Mouse (Mus musculus): ENCODE results near the gene Hpse. TPM values are rescaled to one million over a fixed set of nuclear protein-coding genes. Genes with fewer than 3 reads are reported as not detected.

Gene Hpse
- polyA plus RNA-seq, 2 experiments: 1.2 to 1.9 TPM

- Histone ChIP-seq H3K9me3 (ENCODE audit: control insufficient read depth, low read length) (no peaks in the 10 kb centered on the region), H3K4me2 (ENCODE audit: low read depth) (no peak overlapping the region), H3K4me3 (ENCODE audit: insufficient read depth in 1 of 2, low read depth in 2 of 2, low read length in 2 of 2) (no peak overlapping the region), H3K9ac (replicated peaks) (no peak overlapping the region), H3K27ac (no peak overlapping the region), H3K27me3 (ENCODE audit: control insufficient read depth, insufficient read depth, low read length) (no peaks in the 10 kb centered on the region), H3K4me1 (replicated peaks; ENCODE audit: control insufficient read depth in 2 of 2, insufficient read depth in 2 of 2, low read length in 1 of 2) (peaks cover 0 to 4% of the 10 kb centered on the region in 2 experiments; a peak in 1 of 4 replicates), H3K36me3 (replicated peaks; ENCODE audit: control insufficient read depth, insufficient read depth, low read depth) (no peaks in the 10 kb centered on the region)
- DNase-seq (ENCODE audit: low read depth in 3 of 3, low spot score in 3 of 3) (no peak), ATAC-seq (ENCODE audit: insufficient read depth) (no peak)
- WGBS (ENCODE audit: insufficient replicate concordance): 14% methylated on average over 2 of the region's 2 CpGs
- no peak for TF ChIP-seq CTCF (IDR thresholded peaks at IDR 0.05; ENCODE audit: low read depth)
- TF ChIP-seq EP300 (IDR thresholded peaks at IDR 0.05; ENCODE audit: low read depth): no peak
These were observed 9.5 kb downstream of the Hpse start for GRCm38 (mm10) chr5:100710012-100710411.

GRCm38 (mm10) chr5:100709035-100709434, 10.5 kb downstream of the Hpse start:
- 64% methylated on average over 6 of the region's 6 CpGs for WGBS (ENCODE audit: insufficient replicate concordance)
- H3K27ac ChIP-seq: no peak overlapping the region
- H3K27me3 ChIP-seq (ENCODE audit: control insufficient read depth, insufficient read depth, low read length): no peaks in the 10 kb centered on the region
- TF ChIP-seq CTCF (IDR thresholded peaks at IDR 0.05; ENCODE audit: low read depth): no peak
- no peak for TF ChIP-seq EP300 (IDR thresholded peaks at IDR 0.05; ENCODE audit: low read depth)
- no peaks in the 10 kb centered on the region for H3K36me3 ChIP-seq (replicated peaks; ENCODE audit: control insufficient read depth, insufficient read depth, low read depth)
- DNase-seq (ENCODE audit: low read depth in 3 of 3, low spot score in 3 of 3) (no peak), ATAC-seq (ENCODE audit: insufficient read depth) (no peak)
- H3K4me2 ChIP-seq (ENCODE audit: low read depth): no peak overlapping the region
- H3K9ac ChIP-seq (replicated peaks): no peak overlapping the region
- H3K9me3 ChIP-seq (ENCODE audit: control insufficient read depth, low read length): no peaks in the 10 kb centered on the region
- no peak overlapping the region for H3K4me3 ChIP-seq (ENCODE audit: insufficient read depth in 1 of 2, low read depth in 2 of 2, low read length in 2 of 2)
- peaks cover 0 to 4% of the 10 kb centered on the region in 2 experiments; a peak in 1 of 4 replicates for H3K4me1 ChIP-seq (replicated peaks; ENCODE audit: control insufficient read depth in 2 of 2, insufficient read depth in 2 of 2, low read length in 1 of 2)

DNA sequence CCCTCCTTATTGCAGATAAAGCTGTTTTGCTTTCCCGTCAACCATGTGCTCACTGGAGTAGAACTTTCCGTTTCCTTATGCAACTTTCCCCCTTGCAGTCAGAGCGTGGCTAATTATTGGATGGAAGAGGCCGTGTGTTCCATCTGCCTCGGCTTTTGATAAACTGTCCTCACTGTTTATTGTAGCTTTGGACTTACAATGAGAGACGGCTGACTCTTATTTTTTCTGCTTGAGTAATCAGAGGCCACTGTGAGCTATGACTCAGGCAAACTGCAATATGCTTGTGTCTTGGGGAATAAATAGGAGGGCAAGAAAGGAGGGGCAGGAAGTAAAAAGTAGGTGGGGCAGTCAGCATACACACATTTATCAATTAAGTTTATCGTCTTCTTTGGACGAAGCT, 12.8 kb downstream of the Hpse start:
- no peak overlapping the region for H3K27ac ChIP-seq
- no peak for DNase-seq (ENCODE audit: low read depth in 3 of 3, low spot score in 3 of 3)

DNA sequence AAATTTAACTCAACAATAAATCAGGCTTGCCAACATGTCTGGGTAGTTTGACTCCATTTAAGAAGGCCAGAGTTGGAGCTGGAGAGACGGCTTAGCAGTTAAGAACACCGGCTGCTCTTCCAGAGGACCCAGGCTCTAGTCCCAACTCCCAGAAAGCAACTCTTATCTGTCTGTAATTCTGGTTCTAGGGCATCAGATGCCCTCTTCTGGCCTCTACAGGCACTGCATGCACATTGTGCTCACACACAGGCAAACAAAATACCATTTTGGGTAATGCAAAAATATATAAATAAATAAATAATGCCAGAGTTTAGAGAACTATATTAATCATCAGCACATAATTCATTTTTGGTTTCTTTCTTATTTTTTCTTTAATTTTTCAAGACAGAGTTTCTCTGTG, 15.2 kb downstream of the Hpse start:
- H3K9ac ChIP-seq (replicated peaks): no peak overlapping the region
- DNase-seq (ENCODE audit: low read depth in 3 of 3, low spot score in 3 of 3): no peak
- TF ChIP-seq EP300 (IDR thresholded peaks at IDR 0.05; ENCODE audit: low read depth) (no peak), CTCF (IDR thresholded peaks at IDR 0.05; ENCODE audit: low read depth) (peak; percentile 42)
- H3K4me3 ChIP-seq (ENCODE audit: insufficient read depth in 1 of 2, low read depth in 2 of 2, low read length in 2 of 2): no peak overlapping the region
- H3K4me1 ChIP-seq (replicated peaks; ENCODE audit: control insufficient read depth in 2 of 2, insufficient read depth in 2 of 2, low read length in 1 of 2): no peaks in the 10 kb centered on the region
- no peak overlapping the region for H3K27ac ChIP-seq
- H3K27me3 ChIP-seq (ENCODE audit: control insufficient read depth, insufficient read depth, low read length): no peaks in the 10 kb centered on the region
- no peaks in the 10 kb centered on the region for H3K9me3 ChIP-seq (ENCODE audit: control insufficient read depth, low read length)
- no peak for ATAC-seq (ENCODE audit: insufficient read depth)
- no peak overlapping the region for H3K4me2 ChIP-seq (ENCODE audit: low read depth)
- 78% methylated on average over 2 of the region's 2 CpGs for WGBS (ENCODE audit: insufficient replicate concordance)
- H3K36me3 ChIP-seq (replicated peaks; ENCODE audit: control insufficient read depth, insufficient read depth, low read depth): no peaks in the 10 kb centered on the region

More for the DNA sequence above, 12.8 kb downstream of the Hpse start:
- no peak for TF ChIP-seq EP300 (IDR thresholded peaks at IDR 0.05; ENCODE audit: low read depth)
- no peak for TF ChIP-seq CTCF (IDR thresholded peaks at IDR 0.05; ENCODE audit: low read depth)
- Histone ChIP-seq H3K9me3 (ENCODE audit: control insufficient read depth, low read length) (no peaks in the 10 kb centered on the region), H3K4me1 (replicated peaks; ENCODE audit: control insufficient read depth in 2 of 2, insufficient read depth in 2 of 2, low read length in 1 of 2) (peaks cover 0 to 4% of the 10 kb centered on the region in 2 experiments; a peak in 1 of 4 replicates), H3K9ac (replicated peaks) (no peak overlapping the region), H3K4me2 (ENCODE audit: low read depth) (no peak overlapping the region), H3K36me3 (replicated peaks; ENCODE audit: control insufficient read depth, insufficient read depth, low read depth) (no peaks in the 10 kb centered on the region), H3K4me3 (ENCODE audit: insufficient read depth in 1 of 2, low read depth in 2 of 2, low read length in 2 of 2) (no peak overlapping the region), H3K27me3 (ENCODE audit: control insufficient read depth, insufficient read depth, low read length) (no peaks in the 10 kb centered on the region)
- ATAC-seq (ENCODE audit: insufficient read depth): no peak
- 60% methylated on average over 8 of the region's 8 CpGs for WGBS (ENCODE audit: insufficient replicate concordance)

DNA sequence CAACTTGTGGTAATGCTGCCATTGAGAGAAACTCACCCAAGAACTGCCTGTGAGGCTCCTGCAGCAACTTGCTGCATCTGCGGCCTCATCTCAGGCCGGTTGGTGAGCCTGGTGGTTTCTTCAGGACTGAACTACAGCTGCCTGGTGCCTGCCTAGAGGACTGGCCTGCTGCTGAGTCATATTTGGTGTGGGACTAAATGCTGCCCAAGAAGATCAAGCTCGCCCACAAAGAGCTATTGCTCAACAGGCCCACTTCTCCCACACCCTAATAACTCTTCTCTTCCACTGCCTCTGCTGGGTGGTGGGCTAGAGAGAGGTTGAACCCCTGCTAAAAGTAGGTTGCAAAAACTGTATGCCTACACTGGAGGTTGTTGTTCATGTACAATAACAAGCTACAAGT, 17.2 kb downstream of the Hpse start:
- Histone ChIP-seq H3K4me3 (ENCODE audit: insufficient read depth in 1 of 2, low read depth in 2 of 2, low read length in 2 of 2) (no peak overlapping the region), H3K27me3 (ENCODE audit: control insufficient read depth, insufficient read depth, low read length) (no peaks in the 10 kb centered on the region), H3K9ac (replicated peaks) (no peak overlapping the region), H3K4me1 (replicated peaks; ENCODE audit: control insufficient read depth in 2 of 2, insufficient read depth in 2 of 2, low read length in 1 of 2) (no peaks in the 10 kb centered on the region), H3K36me3 (replicated peaks; ENCODE audit: control insufficient read depth, insufficient read depth, low read depth) (no peaks in the 10 kb centered on the region), H3K4me2 (ENCODE audit: low read depth) (no peak overlapping the region), H3K27ac (no peak overlapping the region), H3K9me3 (ENCODE audit: control insufficient read depth, low read length) (no peaks in the 10 kb centered on the region)
- WGBS (ENCODE audit: insufficient replicate concordance): 68% methylated on average over 3 of the region's 3 CpGs
- ATAC-seq (ENCODE audit: insufficient read depth) (no peak), DNase-seq (ENCODE audit: low read depth in 3 of 3, low spot score in 3 of 3) (no peak)
- no peak for TF ChIP-seq CTCF (IDR thresholded peaks at IDR 0.05; ENCODE audit: low read depth)
- TF ChIP-seq EP300 (IDR thresholded peaks at IDR 0.05; ENCODE audit: low read depth): no peak

Measured in liver, embryonic 14.5 days (tissue).